In the genomic region with DNA sequence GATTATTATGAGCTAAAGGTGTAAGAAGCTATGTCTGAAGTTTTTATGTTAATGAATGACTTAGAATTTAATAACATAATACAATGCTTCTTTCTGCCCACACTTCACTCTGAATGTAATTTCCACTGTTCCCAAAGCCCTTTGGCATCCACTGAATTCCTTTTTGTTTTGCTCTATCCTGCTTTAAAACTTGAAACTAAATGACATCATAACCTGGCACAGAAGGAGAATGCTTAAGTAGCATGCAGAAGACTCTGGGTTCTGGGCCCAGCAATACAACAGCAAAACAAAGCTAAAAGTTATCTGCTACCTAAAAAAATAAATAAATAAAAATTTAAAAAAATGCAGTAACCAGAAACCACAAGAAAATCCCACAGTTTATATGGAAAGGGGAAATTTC, we compare ENCODE assay signal across 31 mouse cellular contexts. TPM values are rescaled to one million over a fixed set of nuclear protein-coding genes. Genes with fewer than 3 reads are reported as not detected.
DNase-seq lines count a peak whose midpoint lies in the region; ATAC-seq and TF ChIP-seq lines count a peak whose summit lies in the region.
"Had no signal": no experiment of that assay in that cellular context is flagged by ENCODE, and none has a peak within 500 bp of the region (broad histone marks: within the 10 kb centered on the region; RNA-seq: fewer than 3 reads in every experiment).

No protein-coding gene starts in this region.

- H3K4me2 ChIP-seq in forebrain, embryonic 13.5 days, result no peak overlapping the region
- no peak overlapping the region for H3K4me2 ChIP-seq in forebrain, embryonic 12.5 days
- H3K4me2 ChIP-seq in hindbrain, postnatal 0 days (ENCODE audit: low read depth, low read length), result no peak overlapping the region
- H3K4me2 ChIP-seq in hindbrain, embryonic 11.5 days (replicated peaks; ENCODE audit: low read depth, low read length), result no peak overlapping the region
- H3K4me2 ChIP-seq in forebrain, embryonic 16.5 days (ENCODE audit: low read length), result no peak overlapping the region
- H3K4me2 ChIP-seq: embryonic facial prominence, embryonic 12.5 days; heart, embryonic 11.5 days; hindbrain, embryonic 14.5 days had no signal

- ATAC-seq in forebrain, embryonic 13.5 days, result peak; percentile 79
- no peak for ATAC-seq in forebrain, embryonic 12.5 days (ENCODE audit: low FRiP score)
- ATAC-seq in hindbrain, postnatal 0 days, result no peak
- no peak for ATAC-seq in hindbrain, embryonic 11.5 days (ENCODE audit: low FRiP score)
- ATAC-seq in forebrain, embryonic 16.5 days, result peak; percentile 83
- ATAC-seq: intestine, postnatal 0 days; Patski had no signal

- TF ChIP-seq CTCF in hindbrain, postnatal 0 days (IDR thresholded peaks at IDR 0.05; ENCODE audit: low read depth), result no peak

- no peaks in the 10 kb centered on the region for H3K36me3 ChIP-seq in forebrain, embryonic 13.5 days (ENCODE audit: poor library complexity, severe bottlenecking)
- H3K36me3 ChIP-seq in forebrain, embryonic 12.5 days (replicated peaks), result no peaks in the 10 kb centered on the region
- no peaks in the 10 kb centered on the region for H3K36me3 ChIP-seq in hindbrain, postnatal 0 days (ENCODE audit: insufficient read depth, low read length)
- no peaks in the 10 kb centered on the region for H3K36me3 ChIP-seq in hindbrain, embryonic 11.5 days (ENCODE audit: control insufficient read depth, insufficient read depth, low read length)
- H3K36me3 ChIP-seq in forebrain, embryonic 16.5 days (ENCODE audit: control insufficient read depth, insufficient read depth), result no peaks in the 10 kb centered on the region
- H3K36me3 ChIP-seq: embryonic facial prominence, embryonic 12.5 days; G1E; hindbrain, embryonic 10.5 days had no signal

- H3K4me3 ChIP-seq in forebrain, embryonic 13.5 days, result no peak overlapping the region
- no peak overlapping the region for H3K4me3 ChIP-seq in forebrain, embryonic 12.5 days (replicated peaks)
- H3K4me3 ChIP-seq in hindbrain, postnatal 0 days (ENCODE audit: low read length), result no peak overlapping the region
- no peak overlapping the region for H3K4me3 ChIP-seq in hindbrain, embryonic 11.5 days (ENCODE audit: low read depth, low read length)
- H3K4me3 ChIP-seq in forebrain, embryonic 16.5 days (replicated peaks; ENCODE audit: low read length), result no peak overlapping the region
- H3K4me3 ChIP-seq: embryonic facial prominence, embryonic 12.5 days; erythroblast, embryonic 14.5 days; gastrocnemius, adult 2 months; hindbrain, embryonic 10.5 days had no signal

- no peak overlapping the region for H3K27ac ChIP-seq in forebrain, embryonic 13.5 days
- no peak overlapping the region for H3K27ac ChIP-seq in forebrain, embryonic 12.5 days
- no peak overlapping the region for H3K27ac ChIP-seq in hindbrain, postnatal 0 days
- H3K27ac ChIP-seq in hindbrain, embryonic 11.5 days (ENCODE audit: low read depth, low read length), result no peak overlapping the region
- H3K27ac ChIP-seq in forebrain, embryonic 16.5 days (ENCODE audit: low read length), result no peak overlapping the region; the same call in 1 of the 2 replicates
- H3K27ac ChIP-seq: embryonic facial prominence, embryonic 12.5 days; gastrocnemius, adult 2 months; hindbrain, embryonic 10.5 days; hindbrain, embryonic 14.5 days had no signal

- no peaks in the 10 kb centered on the region for H3K9me3 ChIP-seq in forebrain, embryonic 13.5 days (replicated peaks)
- H3K9me3 ChIP-seq in forebrain, embryonic 12.5 days, result no peaks in the 10 kb centered on the region
- H3K9me3 ChIP-seq in hindbrain, postnatal 0 days (ENCODE audit: low read length), result no peaks in the 10 kb centered on the region
- H3K9me3 ChIP-seq in hindbrain, embryonic 11.5 days (ENCODE audit: control insufficient read depth, low read length), result no peaks in the 10 kb centered on the region
- no peaks in the 10 kb centered on the region for H3K9me3 ChIP-seq in forebrain, embryonic 16.5 days (ENCODE audit: control insufficient read depth, low read length)
- H3K9me3 ChIP-seq: embryonic facial prominence, embryonic 12.5 days; G1E; hindbrain, embryonic 10.5 days had no signal

- H3K4me1 ChIP-seq in forebrain, embryonic 13.5 days, result peaks cover 22% of the 10 kb centered on the region
- no peaks in the 10 kb centered on the region for H3K4me1 ChIP-seq in forebrain, embryonic 12.5 days
- no peaks in the 10 kb centered on the region for H3K4me1 ChIP-seq in hindbrain, postnatal 0 days (ENCODE audit: insufficient read depth, low read length)
- no peaks in the 10 kb centered on the region for H3K4me1 ChIP-seq in hindbrain, embryonic 11.5 days (replicated peaks; ENCODE audit: control insufficient read depth, insufficient read depth, low read length)
- peaks cover 3% of the 10 kb centered on the region; the same call in 1 of the 2 replicates for H3K4me1 ChIP-seq in forebrain, embryonic 16.5 days (replicated peaks; ENCODE audit: control insufficient read depth, insufficient read depth, low read length)
- H3K4me1 ChIP-seq: embryonic facial prominence, embryonic 12.5 days; hindbrain, embryonic 10.5 days had no signal

- no peaks in the 10 kb centered on the region for H3K27me3 ChIP-seq in forebrain, embryonic 13.5 days
- no peaks in the 10 kb centered on the region for H3K27me3 ChIP-seq in forebrain, embryonic 12.5 days
- no peaks in the 10 kb centered on the region for H3K27me3 ChIP-seq in hindbrain, postnatal 0 days (ENCODE audit: insufficient read depth, low read length)
- no peaks in the 10 kb centered on the region for H3K27me3 ChIP-seq in hindbrain, embryonic 11.5 days (ENCODE audit: control insufficient read depth, insufficient read depth, low read length)
- H3K27me3 ChIP-seq in forebrain, embryonic 16.5 days (replicated peaks; ENCODE audit: control insufficient read depth, insufficient read depth, low read length), result no peaks in the 10 kb centered on the region
- H3K27me3 ChIP-seq: CH12.LX; embryonic facial prominence, embryonic 12.5 days had no signal

- peak; percentile 12 for DNase-seq in hindbrain, postnatal 0 days (ENCODE audit: low spot score)
- DNase-seq in hindbrain, embryonic 11.5 days (ENCODE audit: low spot score), result no peak
- peak; percentile 19 for DNase-seq in adipocyte (ENCODE audit: low spot score)
- no peak for DNase-seq in left cerebral cortex, adult 18-20 months (ENCODE audit: low spot score in 2 of 2)
- DNase-seq: adrenal gland, adult 2 months; adrenal gland, postnatal 25 days; B cell, adult 2 months; cerebellum, adult 18-20 months; cerebellum, adult 9-10 months; cerebellum, postnatal 14 days; gastrocnemius, adult 2 months; gastrocnemius, postnatal 14 days; heart, adult 11 months; heart, postnatal 36 days; kidney, adult 2 months had no signal

- no peak overlapping the region for H3K9ac ChIP-seq in forebrain, embryonic 13.5 days
- no peak overlapping the region for H3K9ac ChIP-seq in forebrain, embryonic 12.5 days
- H3K9ac ChIP-seq in hindbrain, postnatal 0 days (replicated peaks; ENCODE audit: low read length), result no peak overlapping the region
- no peak overlapping the region for H3K9ac ChIP-seq in hindbrain, embryonic 11.5 days (ENCODE audit: low read depth, low read length)
- no peak overlapping the region for H3K9ac ChIP-seq in forebrain, embryonic 16.5 days (replicated peaks; ENCODE audit: low read depth, low read length)
- H3K9ac ChIP-seq: embryonic facial prominence, embryonic 12.5 days; hindbrain, embryonic 14.5 days had no signal

RNA-seq across cellular contexts. Expression of gene Nme8, which starts 23.0 kb away (rescaled TPM):
- 0.17 TPM in 1 of 2 replicates, not detected in the other for polyA plus RNA-seq in forebrain, embryonic 13.5 days (2015; fragmentation: Nextera tagmentation; extraction: Ambion mirVana)
- polyA plus RNA-seq in forebrain, embryonic 12.5 days (2016; fragmentation: Nextera tagmentation; extraction: Ambion mirVana), result not detected in 2 replicates
- total RNA-seq in hindbrain, postnatal 0 days (2014; rRNA removed), result not detected in 2 replicates
- 0.41 TPM in 1 of 2 replicates, not detected in the other for polyA plus RNA-seq in hindbrain, postnatal 0 days (2015; fragmentation: Nextera tagmentation; extraction: Ambion mirVana)
- polyA plus RNA-seq in hindbrain, embryonic 11.5 days (2014; fragmentation: Nextera tagmentation; extraction: Ambion mirVana), result not detected in 2 replicates
- polyA plus RNA-seq in forebrain, embryonic 16.5 days (2015; fragmentation: Nextera tagmentation; extraction: Ambion mirVana), result not detected in 2 replicates
- total RNA-seq in left cerebral cortex, adult 18-20 months (2021), result not detected
- total RNA-seq: adrenal gland, adult 2 months; adrenal gland, postnatal 25 days; CH12.LX; gastrocnemius, adult 2 months; gastrocnemius, postnatal 14 days; gastrocnemius, postnatal 4 days; heart, adult 8-10 months had no signal
- polyA plus RNA-seq: adrenal gland, adult 2 months; embryonic facial prominence, embryonic 12.5 days; erythroblast, embryonic 14.5 days; frontal cortex, adult 2 months; G1E; heart, embryonic 11.5 days; hindbrain, embryonic 10.5 days; intestine, embryonic 14.5 days; intestine, postnatal 0 days; kidney, adult 2 months; Patski had no signal

RNA-seq across cellular contexts. Expression of gene Sfrp4, which starts 51.7 kb away (rescaled TPM):
- 2.9 and 3.0 TPM in 2 replicates for polyA plus RNA-seq in forebrain, embryonic 13.5 days (2015; fragmentation: Nextera tagmentation; extraction: Ambion mirVana)
- polyA plus RNA-seq in forebrain, embryonic 12.5 days (2016; fragmentation: Nextera tagmentation; extraction: Ambion mirVana), result 2.6 and 3.0 TPM in 2 replicates
- 3.7 and 3.8 TPM in 2 replicates for total RNA-seq in hindbrain, postnatal 0 days (2014; rRNA removed)
- 4.7 and 6.2 TPM in 2 replicates for polyA plus RNA-seq in hindbrain, postnatal 0 days (2015; fragmentation: Nextera tagmentation; extraction: Ambion mirVana)
- 1.1 TPM in 2 replicates for polyA plus RNA-seq in hindbrain, embryonic 11.5 days (2014; fragmentation: Nextera tagmentation; extraction: Ambion mirVana)
- 1.5 and 2.2 TPM in 2 replicates for polyA plus RNA-seq in forebrain, embryonic 16.5 days (2015; fragmentation: Nextera tagmentation; extraction: Ambion mirVana)
- 1 to 10 TPM; 1.3 to 1.5 TPM for total RNA-seq in left cerebral cortex, adult 18-20 months (2021)
- total RNA-seq: CH12.LX had no signal
- polyA plus RNA-seq: erythroblast, embryonic 14.5 days; G1E had no signal

RNA-seq across cellular contexts. Expression of gene Epdr1, which starts 54.9 kb away (rescaled TPM):
- polyA plus RNA-seq in forebrain, embryonic 13.5 days (2015; fragmentation: Nextera tagmentation; extraction: Ambion mirVana), result 26.9 and 28.1 TPM in 2 replicates
- 29.1 and 29.2 TPM in 2 replicates for polyA plus RNA-seq in forebrain, embryonic 12.5 days (2016; fragmentation: Nextera tagmentation; extraction: Ambion mirVana)
- total RNA-seq in hindbrain, postnatal 0 days (2014; rRNA removed), result 38.9 and 51.9 TPM in 2 replicates
- 40.3 and 42.4 TPM in 2 replicates for polyA plus RNA-seq in hindbrain, postnatal 0 days (2015; fragmentation: Nextera tagmentation; extraction: Ambion mirVana)
- polyA plus RNA-seq in hindbrain, embryonic 11.5 days (2014; fragmentation: Nextera tagmentation; extraction: Ambion mirVana), result 16.9 and 17.6 TPM in 2 replicates
- 22.1 and 24.9 TPM in 2 replicates for polyA plus RNA-seq in forebrain, embryonic 16.5 days (2015; fragmentation: Nextera tagmentation; extraction: Ambion mirVana)
- 100 to 1,000 TPM; 108 to 116 TPM for total RNA-seq in left cerebral cortex, adult 18-20 months (2021)
- polyA plus RNA-seq: G1E had no signal

Comparison
In these comparisons a context has a peak if more than half of its experiments do, and no peak if none do; other contexts are left out.
1. ATAC-seq: peak in forebrain, embryonic 13.5 days (single experiment) and forebrain, embryonic 16.5 days (single experiment); none in forebrain, embryonic 12.5 days (single experiment), hindbrain, postnatal 0 days (single experiment) and hindbrain, embryonic 11.5 days (single experiment).
2. DNase-seq: peak in hindbrain, postnatal 0 days (single experiment) and adipocyte (single experiment); none in hindbrain, embryonic 11.5 days (single experiment) and left cerebral cortex, adult 18-20 months (0 of 2).